Mouse (Mus musculus): Measurements from ENCODE around the gene Adra2b.

Adra2b gene

GRCm38 (mm10) chr2:127338833-127339232 is 24.2 kb upstream of the Adra2b start:
- DNase-seq (ENCODE audit: low spot score) = no peak

GRCm38 (mm10) chr2:127339262-127339661 is 23.7 kb upstream of the Adra2b start:
- no peak for DNase-seq (ENCODE audit: low spot score)

- DNase-seq (ENCODE audit: low spot score) = peak; percentile 46
These were observed 21.8 kb upstream of the Adra2b start for GRCm38 (mm10) chr2:127341159-127341558.

- DNase-seq (ENCODE audit: low spot score) = no peak
These were observed 16.7 kb upstream of the Adra2b start for GRCm38 (mm10) chr2:127346334-127346733.

- no peak for DNase-seq (ENCODE audit: low spot score)
These were observed 15.6 kb upstream of the Adra2b start for GRCm38 (mm10) chr2:127347147-127347985.

GRCm38 (mm10) chr2:127353881-127354280 is 9.1 kb upstream of the Adra2b start:
- no peak for DNase-seq (ENCODE audit: low spot score)

GRCm38 (mm10) chr2:127363282-127363652 is 259 bp downstream of the Adra2b start:
- no peak for DNase-seq (ENCODE audit: low spot score)

- DNase-seq (ENCODE audit: low spot score) = no peak
These were observed 688 bp downstream of the Adra2b start for GRCm38 (mm10) chr2:127363696-127364095.

- no peak for DNase-seq (ENCODE audit: low spot score)
These were observed 1.4 kb downstream of the Adra2b start for GRCm38 (mm10) chr2:127364452-127364851.

GRCm38 (mm10) chr2:127367126-127367820 is 4.3 kb downstream of the Adra2b start:
- no peak for DNase-seq (ENCODE audit: low spot score)

GRCm38 (mm10) chr2:127369703-127370376 is 6.8 kb downstream of the Adra2b start:
- DNase-seq (ENCODE audit: low spot score) = no peak

- no peak for DNase-seq (ENCODE audit: low spot score)
These were observed 7.8 kb downstream of the Adra2b start for GRCm38 (mm10) chr2:127370561-127371483.

- no peak for DNase-seq (ENCODE audit: low spot score)
These were observed 8.5 kb downstream of the Adra2b start for GRCm38 (mm10) chr2:127371484-127371861.

GRCm38 (mm10) chr2:127372082-127372481 is 9.1 kb downstream of the Adra2b start:
- no peak for DNase-seq (ENCODE audit: low spot score)

- DNase-seq (ENCODE audit: low spot score) = no peak
These were observed 11.1 kb downstream of the Adra2b start for GRCm38 (mm10) chr2:127374131-127374530.

- no peak for DNase-seq (ENCODE audit: low spot score)
These were observed 12.1 kb downstream of the Adra2b start for GRCm38 (mm10) chr2:127375087-127375486.

- DNase-seq (ENCODE audit: low spot score) = no peak
These were observed 12.8 kb downstream of the Adra2b start for GRCm38 (mm10) chr2:127375759-127376341.

- no peak for DNase-seq (ENCODE audit: low spot score)
These were observed 13.5 kb downstream of the Adra2b start for GRCm38 (mm10) chr2:127376423-127377051.

- no peak for DNase-seq (ENCODE audit: low spot score)
These were observed 15.1 kb downstream of the Adra2b start for GRCm38 (mm10) chr2:127377942-127378610.

- no peak for DNase-seq (ENCODE audit: low spot score)
These were observed 15.6 kb downstream of the Adra2b start for GRCm38 (mm10) chr2:127378611-127378990.
